Mouse (Mus musculus) 3134 (cell line): Measurements from ENCODE around the gene Myo6.

ENCODE experiments used
- DNase-seq: peaks from one replicate; pipeline ENCODE4 v3.0.0-alpha.2; 2011; ENCODE audit warnings: low spot score; ENCODE audit not compliant: insufficient read length; ENCODE audit errors: extremely low read depth

Myo6 gene

GRCm38 (mm10) chr9:80164611-80165474 is at the start of gene Myo6:
Myo6 (plus strand) TSS chr9:80165031.
- peak; percentile 90 for DNase-seq

GRCm38 (mm10) chr9:80145992-80146587 is 18.7 kb upstream of the Myo6 start:
- no peak for DNase-seq

- no peak for DNase-seq
These were observed 15.2 kb upstream of the Myo6 start for GRCm38 (mm10) chr9:80149594-80149993.

- DNase-seq, result no peak
These were observed 9.6 kb upstream of the Myo6 start for GRCm38 (mm10) chr9:80155277-80155676.

GRCm38 (mm10) chr9:80156780-80157179 is 8.1 kb upstream of the Myo6 start:
- no peak for DNase-seq

GRCm38 (mm10) chr9:80157840-80158465 is 6.9 kb upstream of the Myo6 start:
- no peak for DNase-seq

GRCm38 (mm10) chr9:80158937-80159336 is 5.9 kb upstream of the Myo6 start:
- DNase-seq, result no peak

GRCm38 (mm10) chr9:80161451-80161850 is 3.4 kb upstream of the Myo6 start:
- no peak for DNase-seq

- no peak for DNase-seq
These were observed 1.6 kb upstream of the Myo6 start for GRCm38 (mm10) chr9:80163126-80163723.

- DNase-seq, result no peak
These were observed 640 bp upstream of the Myo6 start for GRCm38 (mm10) chr9:80164191-80164590.

- peak; percentile 23 for DNase-seq
These were observed 859 bp downstream of the Myo6 start for GRCm38 (mm10) chr9:80165690-80166089.

GRCm38 (mm10) chr9:80166425-80166824 is 1.6 kb downstream of the Myo6 start:
- no peak for DNase-seq

GRCm38 (mm10) chr9:80167089-80167488 is 2.3 kb downstream of the Myo6 start:
- no peak for DNase-seq

GRCm38 (mm10) chr9:80169551-80169950 is 4.7 kb downstream of the Myo6 start:
- peak; percentile 65 for DNase-seq

- DNase-seq, result no peak
These were observed 6.4 kb downstream of the Myo6 start for GRCm38 (mm10) chr9:80171241-80171640.

GRCm38 (mm10) chr9:80172396-80173222 is 7.8 kb downstream of the Myo6 start:
- no peak for DNase-seq

- DNase-seq, result no peak
These were observed 8.8 kb downstream of the Myo6 start for GRCm38 (mm10) chr9:80173629-80174028.

GRCm38 (mm10) chr9:80176696-80177478 is 12.1 kb downstream of the Myo6 start:
- no peak for DNase-seq

GRCm38 (mm10) chr9:80178670-80179069 is 13.8 kb downstream of the Myo6 start:
- DNase-seq, result no peak

GRCm38 (mm10) chr9:80179688-80180087 is 14.9 kb downstream of the Myo6 start:
- DNase-seq, result no peak
